Mouse (Mus musculus) intestine, postnatal 0 days (tissue): ENCODE results near the gene Ffar1. TPM values are rescaled to one million over a fixed set of nuclear protein-coding genes. Genes with fewer than 3 reads are reported as not detected.

ENCODE experiments used
- ATAC-seq: fragments of 200-750 bp; cut with Nextera tagmentation; 2 replicates; pipeline ENCODE4 v1.8.0; 2017; ENCODE audit warnings: mild to moderate bottlenecking, moderate TSS enrichment, moderate library complexity
- H3K27ac ChIP-seq: fragments of 300-500 bp; sonication (generic); 2 replicates; pipeline ENCODE4 v1.5.1; 2014; ENCODE audit warnings: mild to moderate bottlenecking, low read depth, low read length, moderate library complexity
- H3K27me3 ChIP-seq: fragments of 300-500 bp; sonication (generic); replicated peaks from 2 replicates; pipeline ENCODE4 v1.6.1; 2014; ENCODE audit warnings: low read length, mixed read lengths; ENCODE audit not compliant: control insufficient read depth, insufficient read depth
- H3K36me3 ChIP-seq: fragments of 300-500 bp; sonication (generic); 2 replicates; pipeline ENCODE4 v1.6.1; 2014; ENCODE audit warnings: mild to moderate bottlenecking, moderate library complexity; ENCODE audit not compliant: control insufficient read depth, insufficient read depth
- H3K4me1 ChIP-seq: fragments of 300-500 bp; sonication (generic); replicated peaks from 2 replicates; pipeline ENCODE4 v1.6.1; 2014; ENCODE audit warnings: antibody characterized with exemption, low read length, mixed read lengths; ENCODE audit not compliant: control insufficient read depth, insufficient read depth
- H3K4me2 ChIP-seq: fragments of 300-500 bp; sonication (generic); replicated peaks from 2 replicates; pipeline ENCODE4 v1.6.1; 2014; ENCODE audit warnings: low read depth, mild to moderate bottlenecking, moderate library complexity
- H3K4me3 ChIP-seq: fragments of 300-500 bp; sonication (generic); 2 replicates; pipeline ENCODE4 v1.5.1; 2014; ENCODE audit warnings: low read depth, low read length
- H3K9ac ChIP-seq: fragments of 300-500 bp; sonication (generic); 2 replicates; pipeline ENCODE4 v1.6.1; 2014; ENCODE audit warnings: mild to moderate bottlenecking, low read depth, low read length
- H3K9me3 ChIP-seq: fragments of 300-500 bp; sonication (generic); 2 replicates; pipeline ENCODE4 v1.6.1; 2016; ENCODE audit warnings: mixed run types; ENCODE audit not compliant: control insufficient read depth
- CTCF ChIP-seq: sonication (generic); IDR thresholded peaks from 2 replicates; pipeline ENCODE4 v1.5.1; 2016; ENCODE audit warnings: low read depth, mild to moderate bottlenecking, control low read depth, antibody characterized with exemption, moderate library complexity
- WGBS: fragments of 180-500 bp; shearing (Covaris S2); extraction: QIAGEN DNeasy Blood & Tissue Kit; methylation state at CpG from one replicate; pipeline ENCODE4 v1.1.7; 2014; 5-methylcytosine and 5-hydroxymethylcytosine counted together
- polyA plus RNA-seq: library from polyadenylated mRNA; unstranded; fragments of >200 nt; fragmentation: Nextera tagmentation; extraction: Ambion mirVana; gene quantifications from 2 replicates; pipeline ENCODE4 v1.2.1, GENCODE M21; 2015

Ffar1 gene
- 0.13 and 0.21 TPM in 2 replicates for polyA plus RNA-seq

DNA sequence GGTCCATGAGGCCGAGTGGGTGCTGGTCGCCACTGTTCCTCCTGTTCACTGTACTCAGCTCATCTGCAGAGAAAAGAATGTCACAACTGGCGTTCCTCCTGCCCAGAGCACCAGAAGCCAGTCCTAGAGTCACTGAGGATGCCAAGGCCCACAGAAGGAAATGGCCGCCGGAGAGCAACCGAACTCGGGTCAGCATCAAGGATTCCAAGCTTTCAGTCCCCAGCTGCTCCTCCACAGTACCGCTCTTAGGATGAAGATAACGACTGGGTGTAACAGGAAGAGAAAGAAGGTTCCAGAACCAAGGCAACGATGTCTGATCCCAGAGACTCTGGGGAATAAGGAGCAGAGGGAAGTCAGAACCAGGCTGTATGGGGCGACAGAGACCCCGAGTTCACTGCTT lies at the start of gene Ffar1:
Gene Ffar1, minus strand, starts transcription at position 101 of the 400 bp plus-strand sequence.
- H3K9ac ChIP-seq: no peak within 1 kb of the TSS
- no peak within 1 kb of the TSS for H3K27ac ChIP-seq
- no peak within 1 kb of the TSS for H3K4me3 ChIP-seq
- ATAC-seq: no peak
- WGBS: 85% methylated on average over 12 of the region's 12 CpGs
- no peak for TF ChIP-seq CTCF
- no peaks in the 10 kb centered on the region for H3K4me1 ChIP-seq
- H3K36me3 ChIP-seq: no peaks in the 10 kb centered on the region
- H3K9me3 ChIP-seq: no peaks in the 10 kb centered on the region
- H3K27me3 ChIP-seq: no peaks in the 10 kb centered on the region
- H3K4me2 ChIP-seq: no peak within 1 kb of the TSS

- no peak overlapping the region for H3K9ac ChIP-seq
- TF ChIP-seq CTCF: no peak
- WGBS: 44% methylated on average over 6 of the region's 6 CpGs
- no peak overlapping the region for H3K4me2 ChIP-seq
- H3K27me3 ChIP-seq: no peaks in the 10 kb centered on the region
- H3K4me1 ChIP-seq: 0 out of 2 replicates have a peak, but pooled peaks cover 2% of the 10 kb centered on the region
- no peaks in the 10 kb centered on the region for H3K9me3 ChIP-seq
- H3K4me3 ChIP-seq: no peak overlapping the region
- no peak overlapping the region for H3K27ac ChIP-seq
- H3K36me3 ChIP-seq: no peaks in the 10 kb centered on the region
- no peak for ATAC-seq
Measured at GRCm38 (mm10) chr7:30909773-30910172, 48.4 kb upstream of the Ffar1 start.

GRCm38 (mm10) chr7:30908992-30909431 lies 47.6 kb upstream of the Ffar1 start:
- Histone ChIP-seq H3K4me3 (peak overlapping the region; percentile 11), H3K4me2 (peak overlapping the region; percentile 56), H3K9ac (no peak overlapping the region; the same call in 1 of the 2 replicates), H3K27ac (no peak overlapping the region), H3K36me3 (no peaks in the 10 kb centered on the region), H3K9me3 (no peaks in the 10 kb centered on the region), H3K4me1 (0 out of 2 replicates have a peak, but pooled peaks cover 2% of the 10 kb centered on the region), H3K27me3 (no peaks in the 10 kb centered on the region)
- no peak for ATAC-seq
- WGBS: 24% methylated on average over 17 of the region's 17 CpGs
- TF ChIP-seq CTCF: no peak

- TF ChIP-seq CTCF: 0 out of 2 replicates have a peak, but pooled peaks have one; percentile 12
- 3% methylated on average over 24 of the region's 26 CpGs for WGBS
- Histone ChIP-seq H3K27ac (no peak overlapping the region), H3K4me3 (peak overlapping the region; percentile 11), H3K9ac (no peak overlapping the region; the same call in 1 of the 2 replicates), H3K4me1 (0 out of 2 replicates have a peak, but pooled peaks cover 2% of the 10 kb centered on the region), H3K4me2 (peak overlapping the region; percentile 56), H3K27me3 (no peaks in the 10 kb centered on the region), H3K36me3 (no peaks in the 10 kb centered on the region), H3K9me3 (no peaks in the 10 kb centered on the region)
- peak; percentile 54 for ATAC-seq
Measured at GRCm38 (mm10) chr7:30908277-30908991, 47.1 kb upstream of the Ffar1 start.

DNA sequence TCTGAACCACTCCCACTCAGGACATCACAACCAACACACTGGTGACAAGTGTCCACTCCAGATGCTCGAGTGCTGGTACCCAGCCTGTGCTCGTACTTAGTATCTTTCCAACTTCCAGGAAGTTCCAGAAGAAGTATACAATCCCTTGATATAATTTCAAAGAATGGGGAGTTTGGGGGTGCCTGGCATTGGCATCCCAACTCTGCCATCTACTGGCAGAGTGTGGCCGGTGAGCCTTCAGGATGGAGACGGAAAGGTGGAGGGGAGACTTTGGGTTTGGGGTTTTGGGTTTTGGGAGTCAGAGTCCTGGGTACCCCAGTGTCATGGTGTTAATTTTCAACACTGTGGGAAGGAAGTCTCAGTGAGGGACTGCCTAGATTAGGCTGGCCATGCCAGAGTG lies 42.7 kb upstream of the Ffar1 start:
- WGBS: 36% methylated on average over 4 of the region's 4 CpGs
- no peak for ATAC-seq
- no peak overlapping the region for H3K27ac ChIP-seq

DNA sequence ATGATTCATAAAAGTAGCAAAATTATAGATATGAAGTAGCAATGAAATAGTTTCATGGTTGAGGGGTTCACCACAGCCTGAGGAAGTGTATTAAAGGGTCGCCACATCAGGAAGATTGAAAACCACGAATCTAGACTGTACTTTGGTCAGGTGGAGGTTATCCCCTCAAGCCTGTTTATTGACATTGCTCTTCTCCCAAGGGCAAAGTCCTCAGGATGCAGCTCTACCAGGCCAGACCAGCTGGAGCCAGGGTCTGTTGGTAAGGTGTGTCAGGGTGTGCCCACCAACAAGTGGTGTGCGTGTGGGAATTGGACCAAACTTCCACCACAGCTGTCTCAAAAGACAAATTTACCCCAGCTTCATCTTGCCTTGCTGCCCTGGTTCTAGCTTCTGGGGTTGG lies 33.9 kb upstream of the Ffar1 start:
- no peaks in the 10 kb centered on the region for H3K4me1 ChIP-seq
- H3K9me3 ChIP-seq: no peaks in the 10 kb centered on the region
- H3K4me2 ChIP-seq: no peak overlapping the region
- no peak overlapping the region for H3K4me3 ChIP-seq
- TF ChIP-seq CTCF: no peak
- no peak for ATAC-seq
- H3K27me3 ChIP-seq: no peaks in the 10 kb centered on the region
- 55% methylated on average over 3 of the region's 3 CpGs for WGBS
- H3K27ac ChIP-seq: no peak overlapping the region
- no peaks in the 10 kb centered on the region for H3K36me3 ChIP-seq
- no peak overlapping the region for H3K9ac ChIP-seq

More for the DNA sequence above, 42.7 kb upstream of the Ffar1 start:
- no peak overlapping the region for H3K4me3 ChIP-seq
- TF ChIP-seq CTCF: peak; percentile 64
- H3K4me2 ChIP-seq: no peak overlapping the region
- H3K4me1 ChIP-seq: 0 out of 2 replicates have a peak, but pooled peaks cover 2% of the 10 kb centered on the region
- H3K9ac ChIP-seq: no peak overlapping the region
- no peaks in the 10 kb centered on the region for H3K9me3 ChIP-seq
- no peaks in the 10 kb centered on the region for H3K36me3 ChIP-seq
- H3K27me3 ChIP-seq: no peaks in the 10 kb centered on the region
